Mouse (Mus musculus) cortical plate, adult 2 months (tissue): ENCODE measurements around the gene Rnf222.

Experiments used
- CTCF ChIP-seq: fragments of 200-500 bp; IDR thresholded peaks from 2 replicates; pipeline ENCODE4 v1.5.1; 2011; ENCODE audit warnings: mild to moderate bottlenecking, control low read depth, low read length; ENCODE audit not compliant: insufficient read depth; ENCODE audit errors: extremely low read depth
- POLR2A ChIP-seq: fragments of 200-500 bp; IDR thresholded peaks from 2 replicates; pipeline ENCODE4 v1.6.1; 2011; ENCODE audit warnings: mild to moderate bottlenecking, low read length, control low read depth; ENCODE audit not compliant: insufficient read depth; ENCODE audit errors: extremely low read depth

GRCm38 (mm10) chr11:68940516-68940915, 52.2 kb downstream of the Rnf222 start:
- TF ChIP-seq POLR2A: no peak
- TF ChIP-seq CTCF: no peak
